Mouse (Mus musculus): ENCODE data around the gene Tmem14a.
"Not testable (repeated sequence)": the region's sequence is repeated elsewhere in the genome, so short reads cannot be mapped to it uniquely, and the experiment has no call there.

The Tmem14a gene

GRCm38 (mm10) chr1:21253303-21253650 is 34.9 kb downstream of the Tmem14a start:
- no peak for DNase-seq

DNA sequence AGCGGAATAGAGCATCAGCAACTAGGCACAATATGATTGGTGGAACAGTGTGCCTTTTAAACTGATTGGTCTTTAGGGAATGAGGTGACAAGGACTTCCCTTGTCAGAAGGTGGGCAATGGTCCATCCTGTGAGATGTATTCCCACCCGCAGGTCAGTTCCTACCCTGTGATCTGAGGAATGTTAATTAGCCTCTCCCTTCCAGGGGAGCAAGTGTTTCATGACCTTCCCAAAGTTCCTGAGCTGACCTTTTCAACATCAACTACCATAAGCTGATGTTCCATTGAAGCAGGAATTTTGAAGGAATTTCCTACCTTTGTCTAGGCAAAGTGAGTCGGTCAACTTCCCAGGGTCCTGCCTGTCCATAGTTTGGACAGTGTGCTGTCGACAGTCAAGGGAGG is 35.5 kb downstream of the Tmem14a start:
- no peak for DNase-seq

GRCm38 (mm10) chr1:21255625-21256345 is 37.4 kb downstream of the Tmem14a start:
- no peak for DNase-seq

GRCm38 (mm10) chr1:21256391-21256790 is 38.0 kb downstream of the Tmem14a start:
- no peak for DNase-seq

DNA sequence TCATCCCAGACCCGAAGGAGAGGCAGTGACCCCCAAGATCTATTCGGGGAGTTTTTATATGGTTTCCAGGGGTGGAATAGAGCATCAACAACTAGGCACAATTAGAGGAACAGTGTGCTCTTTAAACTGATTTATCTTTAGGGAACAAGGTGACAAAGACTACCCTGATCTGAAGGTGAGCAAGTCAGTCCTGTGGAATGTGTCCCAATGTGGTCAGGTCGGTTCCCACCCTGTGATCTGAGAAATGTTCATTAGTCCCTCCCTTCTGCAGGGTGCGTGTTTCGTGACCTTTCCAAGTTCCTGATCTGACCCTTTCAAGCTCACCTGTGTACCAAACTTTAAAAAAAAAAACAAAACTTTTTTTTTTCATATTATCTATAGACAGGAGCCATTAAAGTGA is 38.5 kb downstream of the Tmem14a start:
- no peak for DNase-seq

GRCm38 (mm10) chr1:21259981-21260380 is 41.6 kb downstream of the Tmem14a start:
- DNase-seq = not testable (repeated sequence)

DNA sequence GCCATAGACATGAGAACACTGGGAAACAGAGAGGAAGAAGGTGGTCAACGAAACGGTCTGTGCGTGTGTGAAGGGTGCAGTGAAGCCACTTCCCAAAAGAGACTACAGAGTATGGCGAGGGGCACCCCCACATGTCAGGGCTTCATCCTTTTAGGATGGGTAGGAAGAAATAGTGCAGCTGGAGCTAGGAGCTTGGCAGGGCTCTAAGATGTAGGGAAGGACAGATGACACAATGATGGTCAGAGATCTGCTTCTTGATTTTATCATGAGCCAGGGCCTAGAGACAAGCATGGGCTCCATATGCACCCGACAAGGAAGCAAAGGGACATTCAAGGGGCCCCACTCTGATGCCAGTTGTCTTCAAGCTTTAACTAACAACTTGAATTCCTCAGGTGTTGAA is 44.0 kb downstream of the Tmem14a start:
- DNase-seq = no peak

GRCm38 (mm10) chr1:21263986-21264385 is 45.6 kb downstream of the Tmem14a start:
- no peak for DNase-seq

DNA sequence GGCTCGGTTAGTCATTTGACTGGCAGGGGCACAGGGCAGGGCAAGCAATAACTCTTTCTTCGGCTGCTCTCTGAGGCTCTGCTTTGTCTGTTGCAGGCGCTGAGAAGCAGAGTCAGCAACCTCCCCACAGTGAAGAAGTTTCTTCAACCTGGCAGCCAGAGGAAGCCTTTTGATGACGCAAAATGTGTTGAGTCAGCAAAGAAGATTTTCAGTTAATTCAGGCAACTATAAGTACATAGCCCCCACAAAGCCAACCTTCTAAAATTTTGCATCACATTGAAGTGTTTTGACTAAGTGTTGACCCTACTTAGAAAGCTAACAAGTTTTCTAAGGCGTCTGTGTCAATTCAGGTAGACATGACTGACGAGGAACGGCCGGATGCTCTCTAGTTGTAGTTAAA is 46.4 kb downstream of the Tmem14a start:
- no peak for DNase-seq

DNA sequence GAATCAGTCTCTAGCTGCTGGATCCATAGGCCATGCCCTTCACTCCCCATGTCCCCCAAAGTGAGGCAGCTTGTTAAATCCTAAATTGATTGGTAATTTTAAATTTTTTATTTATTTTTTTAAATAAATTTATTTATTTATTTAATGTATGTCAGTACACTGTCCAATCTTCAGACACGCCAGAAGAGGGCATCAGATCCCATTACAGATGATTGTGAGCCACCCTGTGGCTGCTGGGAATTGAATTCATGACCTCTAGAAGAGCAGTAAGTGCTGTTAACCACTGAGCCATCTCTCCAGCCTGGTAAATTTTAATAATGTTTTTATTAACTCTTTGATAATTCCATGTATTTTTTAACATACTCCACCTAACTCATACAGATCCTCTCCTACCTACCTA is 48.4 kb downstream of the Tmem14a start:
- DNase-seq = no peak

GRCm38 (mm10) chr1:21267466-21267865 is 49.1 kb downstream of the Tmem14a start:
- not testable (repeated sequence) for DNase-seq

- peak; percentile 45 to 58 for DNase-seq
Observed at GRCm38 (mm10) chr1:21271343-21272055, 53.1 kb downstream of the Tmem14a start.

DNA sequence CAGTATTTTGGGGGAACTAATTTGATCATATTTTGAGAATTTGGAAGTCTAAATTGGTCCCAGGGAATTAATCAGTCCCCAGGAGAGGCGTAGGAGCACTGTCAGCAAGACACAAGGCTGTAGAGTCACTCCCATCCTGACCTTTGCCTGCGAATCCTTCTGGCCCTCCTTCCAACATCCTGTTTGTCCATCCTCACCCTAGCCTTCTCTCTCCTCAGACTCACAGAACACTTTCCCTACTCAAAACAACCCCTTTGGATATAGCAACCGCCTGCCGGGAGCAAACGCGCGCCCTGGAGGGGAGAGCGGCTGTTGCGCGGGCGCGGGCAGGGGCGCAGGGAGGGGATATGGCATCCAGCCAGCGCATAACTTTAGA is 53.7 kb downstream of the Tmem14a start:
- DNase-seq = peak; percentile 9 to 17

DNA sequence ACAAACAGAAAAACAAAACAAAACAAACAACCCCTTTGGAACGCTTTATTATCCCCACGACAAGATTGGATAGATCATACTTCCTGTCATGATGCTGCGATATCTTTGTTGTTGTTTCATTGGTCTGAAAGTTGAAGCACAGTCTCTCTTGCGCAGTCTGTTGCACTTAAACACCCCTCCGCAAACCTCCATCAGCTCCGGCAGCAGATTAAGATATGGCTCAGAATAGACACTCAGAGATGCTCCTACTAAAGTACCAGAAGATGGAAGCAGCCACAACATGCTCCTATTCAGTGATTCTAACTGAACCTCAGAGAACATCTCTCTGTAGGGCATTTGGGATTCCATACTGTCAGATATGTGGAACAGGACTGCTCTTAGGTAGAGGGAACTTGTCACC is 54.7 kb downstream of the Tmem14a start:
- no peak for DNase-seq

DNA sequence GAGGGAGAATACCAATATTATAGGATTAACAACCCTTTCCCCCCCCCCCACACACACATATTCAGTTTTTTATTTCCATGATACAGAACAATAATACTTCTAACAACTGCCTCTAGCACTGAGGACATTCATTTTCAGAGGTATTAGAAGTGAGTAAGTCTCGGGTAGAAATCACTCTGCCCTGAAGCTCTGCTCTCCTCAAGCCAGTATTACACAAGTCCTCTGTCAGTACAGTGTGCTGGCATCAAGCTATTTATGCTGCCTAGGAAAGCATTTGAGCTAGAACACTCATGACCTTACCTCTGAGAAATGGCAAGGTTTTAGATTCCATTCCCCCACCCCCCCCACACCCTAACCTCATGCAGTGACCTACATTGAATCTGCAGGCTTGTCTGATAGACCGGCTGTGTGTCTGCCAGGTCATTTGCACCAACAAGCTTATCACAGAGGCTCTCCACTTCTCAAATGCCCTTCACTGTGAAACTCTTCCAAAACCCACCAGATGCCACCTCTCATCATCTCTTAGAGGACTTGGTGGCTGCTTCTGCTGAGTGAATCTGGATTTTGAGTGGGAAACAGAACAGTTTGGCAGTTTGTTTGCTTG is 56.2 kb downstream of the Tmem14a start:
- DNase-seq = no peak

DNA sequence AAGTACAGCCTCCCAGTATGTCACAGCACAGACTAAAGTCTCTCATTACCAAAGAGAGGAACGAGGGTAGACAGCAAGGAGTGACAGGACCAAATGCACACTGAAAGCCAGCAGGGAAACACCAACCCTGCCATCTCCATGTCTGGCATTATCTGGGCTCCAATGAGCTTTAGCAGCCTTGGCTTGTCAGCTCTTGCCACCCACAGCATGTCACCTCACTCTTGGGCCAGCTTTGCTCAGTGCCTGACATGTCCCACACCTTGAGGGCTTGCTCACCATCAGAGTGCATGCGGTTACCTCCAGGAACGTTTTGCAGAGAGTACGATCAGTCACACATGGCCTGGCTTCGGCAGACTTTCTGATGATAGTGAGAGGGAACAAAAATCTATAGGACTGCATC is 57.0 kb downstream of the Tmem14a start:
- not testable (repeated sequence) for DNase-seq

DNA sequence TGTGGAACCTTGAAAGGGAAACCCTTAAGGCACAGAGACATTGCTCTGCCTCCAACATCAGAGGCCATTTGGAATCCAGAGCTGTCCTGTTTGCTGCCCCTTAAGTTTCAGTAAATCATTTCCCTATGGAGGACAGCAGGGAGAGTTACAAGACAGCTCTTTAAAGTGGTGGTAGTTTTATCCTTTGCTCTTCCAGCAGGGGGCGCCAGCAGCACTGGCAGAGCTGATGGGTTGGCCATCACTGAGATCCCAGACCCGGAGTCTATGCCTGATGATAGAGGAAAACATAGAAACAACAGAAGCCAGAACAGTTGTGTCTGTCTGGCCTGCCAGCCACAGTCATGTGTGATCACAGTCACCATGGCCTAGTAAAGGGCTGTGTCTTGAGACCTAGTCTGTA is 57.8 kb downstream of the Tmem14a start:
- DNase-seq = not testable (repeated sequence)
